Mouse (Mus musculus) liver, embryonic 14.5 days (tissue): ENCODE measurements around the gene Ppp1r14b.

Experiments used
- CTCF ChIP-seq: IDR thresholded peaks from 2 replicates; pipeline ENCODE4 v1.5.1; 2016; ENCODE audit warnings: antibody characterized with exemption, low read depth, control low read depth
- EP300 ChIP-seq: IDR thresholded peaks from 2 replicates; pipeline ENCODE4 v1.6.1; 2016; ENCODE audit warnings: antibody characterized with exemption, low read depth

DNA sequence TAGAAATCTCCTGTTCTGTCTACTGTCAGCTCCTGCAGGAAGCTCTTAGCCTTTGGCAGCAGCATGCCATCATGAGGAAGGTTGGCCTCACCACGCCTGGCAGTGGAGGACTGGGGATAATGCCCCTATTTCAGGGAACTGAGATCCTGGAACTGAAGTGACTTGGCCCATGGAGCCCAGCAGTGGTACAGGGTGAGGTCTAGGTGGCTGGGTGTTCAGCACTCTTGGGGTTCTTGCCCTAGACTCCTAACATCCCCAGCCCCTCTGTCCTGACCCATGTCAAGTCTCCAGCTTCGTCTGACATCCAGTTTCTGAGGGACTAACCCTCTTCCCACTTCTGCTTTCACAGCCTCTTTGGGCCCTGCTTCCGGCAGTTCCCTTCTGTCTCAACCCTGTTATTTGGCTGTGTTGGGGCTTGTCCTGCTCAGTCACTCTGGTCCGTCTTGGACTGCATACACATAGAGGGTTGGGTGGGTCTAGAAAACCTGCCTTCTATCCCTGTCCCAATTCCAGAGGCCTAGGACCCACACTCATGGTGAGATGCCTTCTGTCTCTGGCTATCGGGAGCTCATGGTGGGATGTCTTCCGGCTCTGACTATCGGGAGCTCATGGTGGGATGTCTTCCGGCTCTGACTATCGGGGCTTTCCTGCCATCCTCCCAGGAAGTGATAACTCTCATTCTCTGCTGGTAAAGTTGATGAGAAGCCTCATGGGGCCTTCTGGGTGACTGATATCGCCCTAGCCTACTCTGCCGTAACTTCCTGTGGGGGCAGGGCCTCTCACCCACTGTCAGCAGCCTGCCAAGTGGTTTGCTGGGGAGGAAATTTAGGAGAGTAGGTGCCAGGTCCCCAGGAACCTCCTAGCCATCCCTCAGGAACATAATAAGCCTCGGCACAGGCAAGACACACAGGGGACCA, 43.0 kb downstream of the Ppp1r14b start:
- 0 out of 2 replicates have a peak, but pooled peaks have one; percentile 11 for TF ChIP-seq CTCF
- TF ChIP-seq EP300 = peak; percentile 88
